Mouse (Mus musculus): ENCODE data around the gene Prtg. TPM values are rescaled to one million over a fixed set of nuclear protein-coding genes. Genes with fewer than 3 reads are reported as not detected.

The Prtg gene
- polyA plus RNA-seq, 1 experiment: not detected

- Histone ChIP-seq H3K27ac (ENCODE audit: insufficient read depth, low read depth, low read length) (no peak overlapping the region), H3K4me3 (ENCODE audit: insufficient read depth, low read length) (no peak overlapping the region), H3K4me1 (ENCODE audit: control insufficient read depth, insufficient read depth, low read length) (no peaks in the 10 kb centered on the region)
- TF ChIP-seq CTCF (IDR thresholded peaks at IDR 0.05; ENCODE audit: low read depth, low read length) (no peak), POLR2A (IDR thresholded peaks at IDR 0.05; ENCODE audit: borderline replicate concordance, low read depth, low read length) (no peak)
These were observed 65.0 kb downstream of the Prtg start for GRCm38 (mm10) chr9:72871506-72872297.

GRCm38 (mm10) chr9:72872298-72873130, 65.8 kb downstream of the Prtg start:
- no peak for TF ChIP-seq POLR2A (IDR thresholded peaks at IDR 0.05; ENCODE audit: borderline replicate concordance, low read depth, low read length)
- no peak for TF ChIP-seq CTCF (IDR thresholded peaks at IDR 0.05; ENCODE audit: low read depth, low read length)
- H3K4me1 ChIP-seq (ENCODE audit: control insufficient read depth, insufficient read depth, low read length): no peaks in the 10 kb centered on the region
- no peak overlapping the region for H3K27ac ChIP-seq (ENCODE audit: insufficient read depth, low read depth, low read length)
- H3K4me3 ChIP-seq (ENCODE audit: insufficient read depth, low read length): no peak overlapping the region

GRCm38 (mm10) chr9:72875878-72876277, 69.2 kb downstream of the Prtg start:
- Histone ChIP-seq H3K4me1 (ENCODE audit: control insufficient read depth, insufficient read depth, low read length) (no peaks in the 10 kb centered on the region), H3K4me3 (ENCODE audit: insufficient read depth, low read length) (no peak overlapping the region), H3K27ac (ENCODE audit: insufficient read depth, low read depth, low read length) (no peak overlapping the region)
- no peak for TF ChIP-seq CTCF (IDR thresholded peaks at IDR 0.05; ENCODE audit: low read depth, low read length)

GRCm38 (mm10) chr9:72877905-72878304, 71.2 kb downstream of the Prtg start:
- Histone ChIP-seq H3K27ac (ENCODE audit: insufficient read depth, low read depth, low read length) (no peak overlapping the region), H3K4me1 (ENCODE audit: control insufficient read depth, insufficient read depth, low read length) (no peaks in the 10 kb centered on the region)

GRCm38 (mm10) chr9:72878656-72879055, 72.0 kb downstream of the Prtg start:
- Histone ChIP-seq H3K4me1 (ENCODE audit: control insufficient read depth, insufficient read depth, low read length) (no peaks in the 10 kb centered on the region), H3K27ac (ENCODE audit: insufficient read depth, low read depth, low read length) (no peak overlapping the region), H3K4me3 (ENCODE audit: insufficient read depth, low read length) (no peak overlapping the region)
- TF ChIP-seq POLR2A (IDR thresholded peaks at IDR 0.05; ENCODE audit: borderline replicate concordance, low read depth, low read length) (no peak), CTCF (IDR thresholded peaks at IDR 0.05; ENCODE audit: low read depth, low read length) (no peak)

More at GRCm38 (mm10) chr9:72877905-72878304, 71.2 kb downstream of the Prtg start:
- no peak overlapping the region for H3K4me3 ChIP-seq (ENCODE audit: insufficient read depth, low read length)
- TF ChIP-seq POLR2A (IDR thresholded peaks at IDR 0.05; ENCODE audit: borderline replicate concordance, low read depth, low read length) (no peak), CTCF (IDR thresholded peaks at IDR 0.05; ENCODE audit: low read depth, low read length) (no peak)

- Histone ChIP-seq H3K27ac (ENCODE audit: insufficient read depth, low read depth, low read length) (no peak overlapping the region), H3K4me1 (ENCODE audit: control insufficient read depth, insufficient read depth, low read length) (no peaks in the 10 kb centered on the region), H3K4me3 (ENCODE audit: insufficient read depth, low read length) (no peak overlapping the region)
- TF ChIP-seq POLR2A (IDR thresholded peaks at IDR 0.05; ENCODE audit: borderline replicate concordance, low read depth, low read length) (no peak), CTCF (IDR thresholded peaks at IDR 0.05; ENCODE audit: low read depth, low read length) (no peak)
These were observed 72.9 kb downstream of the Prtg start for GRCm38 (mm10) chr9:72879601-72880000.

DNA sequence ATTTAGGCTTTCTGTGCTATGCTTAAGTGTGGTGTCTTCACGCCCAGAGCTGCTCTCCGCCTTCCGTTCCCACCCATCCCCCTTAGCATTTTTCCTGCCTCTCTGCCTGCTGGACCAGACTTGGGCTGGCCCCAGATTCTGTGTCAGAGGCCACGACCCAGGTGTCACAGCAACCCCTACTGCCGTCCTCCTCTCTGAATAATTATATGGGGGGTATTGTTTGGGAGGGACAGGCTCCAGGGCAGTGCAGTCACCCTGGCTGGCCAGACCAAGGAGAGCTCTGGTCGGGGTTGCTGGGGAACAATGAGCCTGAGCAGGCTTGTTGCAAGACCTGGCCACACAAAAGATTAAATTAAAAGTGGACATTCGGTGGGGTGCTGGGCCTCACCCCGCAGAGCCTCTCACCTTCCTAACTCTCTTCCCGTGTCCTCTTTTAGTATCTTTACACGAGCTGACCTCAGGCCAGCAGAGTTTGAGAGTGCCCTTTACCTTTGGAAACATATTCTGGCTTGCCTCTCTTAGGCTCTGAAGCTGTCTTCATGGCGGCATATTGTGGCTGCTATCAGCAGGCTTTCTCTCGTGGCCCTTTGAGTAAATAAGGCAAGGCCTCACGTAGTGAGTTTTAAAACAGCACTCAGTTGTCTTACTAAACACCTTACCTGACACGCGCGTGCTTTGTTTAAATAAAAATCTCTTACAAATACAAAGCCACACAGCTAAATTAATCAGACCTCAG, 73.7 kb downstream of the Prtg start:
- TF ChIP-seq CTCF (IDR thresholded peaks at IDR 0.05; ENCODE audit: low read depth, low read length): no peak
- no peak for TF ChIP-seq POLR2A (IDR thresholded peaks at IDR 0.05; ENCODE audit: borderline replicate concordance, low read depth, low read length)

GRCm38 (mm10) chr9:72881026-72881768, 74.5 kb downstream of the Prtg start:
- Histone ChIP-seq H3K27ac (ENCODE audit: insufficient read depth, low read depth, low read length) (no peak overlapping the region), H3K4me1 (ENCODE audit: control insufficient read depth, insufficient read depth, low read length) (no peaks in the 10 kb centered on the region), H3K4me3 (ENCODE audit: insufficient read depth, low read length) (no peak overlapping the region)
- no peak for TF ChIP-seq POLR2A (IDR thresholded peaks at IDR 0.05; ENCODE audit: borderline replicate concordance, low read depth, low read length)
- no peak for TF ChIP-seq CTCF (IDR thresholded peaks at IDR 0.05; ENCODE audit: low read depth, low read length)

More for the DNA sequence above, 73.7 kb downstream of the Prtg start:
- Histone ChIP-seq H3K4me3 (ENCODE audit: insufficient read depth, low read length) (no peak overlapping the region), H3K4me1 (ENCODE audit: control insufficient read depth, insufficient read depth, low read length) (no peaks in the 10 kb centered on the region), H3K27ac (ENCODE audit: insufficient read depth, low read depth, low read length) (no peak overlapping the region)

DNA sequence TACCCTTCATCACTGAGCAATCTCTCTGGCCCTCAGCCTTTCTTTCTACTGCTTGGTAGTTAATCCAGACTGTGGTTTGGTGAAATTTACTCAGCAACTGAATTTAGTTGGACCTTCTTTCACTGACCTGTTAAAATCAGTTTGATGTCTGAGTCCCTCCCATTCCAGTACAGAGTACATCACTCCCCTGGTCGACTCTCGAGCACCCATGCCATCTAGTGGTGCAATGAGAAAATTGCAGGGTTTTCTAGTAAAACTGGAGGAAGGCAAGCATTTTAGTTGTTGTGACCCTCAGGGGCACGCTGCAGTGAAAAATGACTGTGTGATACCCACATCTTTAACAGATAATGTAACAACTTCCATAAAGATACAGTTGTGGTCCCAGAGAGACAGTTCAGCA, 77.3 kb downstream of the Prtg start:
- Histone ChIP-seq H3K4me3 (ENCODE audit: insufficient read depth, low read length) (no peak overlapping the region), H3K4me1 (ENCODE audit: control insufficient read depth, insufficient read depth, low read length) (no peaks in the 10 kb centered on the region), H3K27ac (ENCODE audit: insufficient read depth, low read depth, low read length) (no peak overlapping the region)
- TF ChIP-seq POLR2A (IDR thresholded peaks at IDR 0.05; ENCODE audit: borderline replicate concordance, low read depth, low read length) (no peak), CTCF (IDR thresholded peaks at IDR 0.05; ENCODE audit: low read depth, low read length) (no peak)
